ENCODE assay signal across 8 mouse cellular contexts in genomic region chr8:111259408-111259741, GRCm38 (mm10). TPM values are rescaled to one million over a fixed set of nuclear protein-coding genes. Genes with fewer than 3 reads are reported as not detected.
A peak's percentile ranks its signal among the peaks of the same experiment; 100 is the strongest.
DNase-seq lines count a peak whose midpoint lies in the region; ATAC-seq and TF ChIP-seq lines count a peak whose summit lies in the region.

No protein-coding gene starts in this region.

- peak overlapping the region; percentile 69 for H3K4me2 ChIP-seq in kidney, postnatal 0 days (ENCODE audit: low read length)

- H3K27me3 ChIP-seq in kidney, postnatal 0 days (ENCODE audit: insufficient read depth, low read length), result no peaks in the 10 kb centered on the region

- no peaks in the 10 kb centered on the region for H3K36me3 ChIP-seq in kidney, postnatal 0 days (ENCODE audit: insufficient read depth, low read length)

- H3K4me3 ChIP-seq in kidney, postnatal 0 days (replicated peaks; ENCODE audit: low read depth, low read length), result peak overlapping the region; percentile 91

- 8% methylated on average over 13 of the region's 13 CpGs for WGBS in kidney, postnatal 0 days

- H3K27ac ChIP-seq in kidney, postnatal 0 days, result peak overlapping the region; percentile 100

- no peak for TF ChIP-seq CTCF in kidney, postnatal 0 days (IDR thresholded peaks at IDR 0.05; ENCODE audit: low read depth)

- 0 out of 2 replicates have a peak, but pooled peaks have one; percentile 11 for ATAC-seq in kidney, postnatal 0 days (replicated peaks; ENCODE audit: low FRiP score, low read depth)
- peak; percentile 57 for ATAC-seq in inflammation-experienced regulatory T-cells, adult 6 months
- ATAC-seq in monocyte, adult 5-6 weeks (replicated peaks; ENCODE audit: insufficient number of reproducible peaks, low FRiP score, low TSS enrichment, poor library complexity, severe bottlenecking), result peak; percentile 68

- no peak for DNase-seq in kidney, postnatal 0 days (ENCODE audit: low spot score)
- DNase-seq in kidney, adult 11 months, result no peak
- DNase-seq in c-Kit-positive CD71-positive TER-119-negative erythroid progenitor cells, embryonic 14.5 days (ENCODE audit: low read depth), result peak; percentile 51
- DNase-seq in thymus, postnatal 25 days, result no peak
- no peak for DNase-seq in urinary bladder, postnatal 25 days (ENCODE audit: low spot score)
- no peak for DNase-seq in urinary bladder, postnatal 36 days (ENCODE audit: low spot score in 2 of 2)

- no peaks in the 10 kb centered on the region for H3K9me3 ChIP-seq in kidney, postnatal 0 days (replicated peaks; ENCODE audit: low read length)

- peak overlapping the region; percentile 94 for H3K9ac ChIP-seq in kidney, postnatal 0 days (ENCODE audit: low read depth, low read length)

- H3K4me1 ChIP-seq in kidney, postnatal 0 days (replicated peaks; ENCODE audit: insufficient read depth, low read length), result 0 out of 2 replicates have a peak, but pooled peaks cover 3% of the 10 kb centered on the region

RNA-seq across cellular contexts. Expression of gene Glg1, which starts 0.4 kb away (rescaled TPM):
- 63.0 and 66.1 TPM in 2 replicates for polyA plus RNA-seq in kidney, postnatal 0 days (2015; fragmentation: Nextera tagmentation; extraction: Ambion mirVana)
- polyA plus RNA-seq in inflammation-experienced regulatory T-cells, adult 6 months (2017; shearing (Covaris generic)), result 10 to 100 TPM; 25.2 to 37.5 (median 28.5) TPM
- 38.0 to 80.4 TPM (median 38.5 TPM) in 3 replicates for total RNA-seq in monocyte, adult 5-6 weeks (2017)

RNA-seq across cellular contexts. Expression of gene Rfwd3, which starts 40.6 kb away (rescaled TPM):
- polyA plus RNA-seq in kidney, postnatal 0 days (2015; fragmentation: Nextera tagmentation; extraction: Ambion mirVana), result 24.7 and 30.9 TPM in 2 replicates
- polyA plus RNA-seq in inflammation-experienced regulatory T-cells, adult 6 months (2017; shearing (Covaris generic)), result 10 to 100 TPM; 26.0 to 37.9 (median 27.3) TPM
- total RNA-seq in monocyte, adult 5-6 weeks (2017), result 29.3 to 34.8 TPM (median 33.1 TPM) in 3 replicates

Comparison
In these comparisons a context has a peak if more than half of its experiments do, and no peak if none do; other contexts are left out.
1. ATAC-seq: peak in every context shown above with its lines; median percentile 68 in monocyte, adult 5-6 weeks; 57 in inflammation-experienced regulatory T-cells, adult 6 months; 11 in kidney, postnatal 0 days.